Mouse (Mus musculus): ENCODE results near the gene Adra1b. TPM values are rescaled to one million over a fixed set of nuclear protein-coding genes. Genes with fewer than 3 reads are reported as not detected.

Gene Adra1b
- total RNA-seq, 1 experiment from 2014 or later, result not detected

DNA sequence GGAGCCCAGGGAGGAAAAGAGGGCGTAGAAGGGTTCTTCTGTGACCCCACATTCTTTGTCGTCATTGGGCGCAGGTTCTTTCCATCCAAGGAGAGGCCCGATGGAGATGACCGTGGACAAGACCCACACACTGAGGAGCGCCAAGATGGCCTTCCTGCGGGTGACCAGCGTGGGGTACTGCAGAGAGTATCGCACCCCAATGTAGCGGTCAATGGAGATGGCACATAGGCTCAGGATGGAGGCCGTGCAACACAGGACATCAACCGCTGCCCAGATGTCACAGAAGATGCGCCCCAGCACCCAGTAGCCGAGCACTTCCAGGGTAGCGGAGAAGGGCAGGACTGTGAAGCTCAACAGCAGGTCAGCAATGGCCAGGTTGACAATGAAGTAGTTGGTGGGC lies 65.6 kb downstream of the Adra1b start:
- ATAC-seq (replicated peaks; ENCODE audit: insufficient number of reproducible peaks, low FRiP score, low TSS enrichment, poor library complexity, severe bottlenecking), result no peak

DNA sequence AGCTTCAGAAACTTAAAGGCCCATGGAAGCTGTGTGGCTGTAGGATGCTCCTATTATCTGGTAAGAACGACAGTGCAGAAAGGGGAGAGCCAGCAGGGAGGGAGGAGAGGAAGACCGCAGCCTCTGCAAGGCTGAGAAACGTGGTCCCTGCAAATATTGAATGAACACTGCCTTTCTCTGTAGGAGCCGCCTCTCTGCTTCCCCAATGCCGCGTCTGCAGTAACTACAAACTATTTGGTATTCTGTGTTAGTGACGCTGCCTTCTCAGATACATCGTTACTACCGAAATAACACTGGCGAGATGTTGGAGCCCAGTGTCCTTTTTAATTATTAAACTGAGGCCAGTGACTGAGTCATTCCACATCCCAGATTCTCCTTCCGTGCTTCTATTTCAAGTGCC lies 66.5 kb downstream of the Adra1b start:
- ATAC-seq (replicated peaks; ENCODE audit: insufficient number of reproducible peaks, low FRiP score, low TSS enrichment, poor library complexity, severe bottlenecking), result no peak

DNA sequence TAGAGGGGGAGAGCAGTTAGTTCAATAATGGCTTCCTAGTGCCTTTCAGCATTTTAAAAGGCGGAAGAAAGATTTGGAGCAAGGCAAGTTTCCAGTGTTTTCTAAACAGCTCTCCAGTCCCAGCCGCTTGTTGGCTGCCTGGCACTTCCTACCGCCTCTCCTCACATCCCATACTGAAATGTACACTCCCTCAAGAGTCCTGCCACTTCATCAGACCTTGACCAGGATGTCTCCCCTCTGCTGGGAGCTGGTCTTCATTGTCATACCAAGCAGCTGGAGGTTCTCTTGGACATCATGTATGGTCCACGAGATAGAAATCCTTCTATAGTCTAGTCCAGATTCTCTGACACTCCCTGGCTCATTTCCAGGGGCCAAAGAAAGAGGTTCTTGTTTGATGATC lies 69.5 kb downstream of the Adra1b start:
- ATAC-seq (replicated peaks; ENCODE audit: insufficient number of reproducible peaks, low FRiP score, low TSS enrichment, poor library complexity, severe bottlenecking), result no peak

DNA sequence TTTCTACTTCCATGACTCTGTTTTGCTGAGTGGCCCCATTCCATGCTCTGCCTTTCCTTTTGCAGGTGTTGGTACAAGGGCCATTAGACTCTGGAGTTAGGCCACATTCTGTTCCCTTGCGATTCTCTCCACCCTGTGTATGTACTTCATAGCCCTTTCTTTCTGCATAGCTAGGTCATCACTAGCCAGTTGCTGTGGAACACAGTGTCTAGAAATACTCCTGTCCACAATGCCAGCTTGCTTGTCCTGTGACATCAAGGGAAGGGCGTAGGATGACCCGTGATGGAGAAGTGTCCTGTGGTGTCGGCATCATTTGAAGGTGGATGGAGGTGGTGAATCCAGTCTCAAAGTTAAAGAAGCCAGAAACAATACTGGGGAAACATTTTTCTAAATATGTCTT lies 74.2 kb downstream of the Adra1b start:
- no peak for ATAC-seq (replicated peaks; ENCODE audit: insufficient number of reproducible peaks, low FRiP score, low TSS enrichment, poor library complexity, severe bottlenecking)

DNA sequence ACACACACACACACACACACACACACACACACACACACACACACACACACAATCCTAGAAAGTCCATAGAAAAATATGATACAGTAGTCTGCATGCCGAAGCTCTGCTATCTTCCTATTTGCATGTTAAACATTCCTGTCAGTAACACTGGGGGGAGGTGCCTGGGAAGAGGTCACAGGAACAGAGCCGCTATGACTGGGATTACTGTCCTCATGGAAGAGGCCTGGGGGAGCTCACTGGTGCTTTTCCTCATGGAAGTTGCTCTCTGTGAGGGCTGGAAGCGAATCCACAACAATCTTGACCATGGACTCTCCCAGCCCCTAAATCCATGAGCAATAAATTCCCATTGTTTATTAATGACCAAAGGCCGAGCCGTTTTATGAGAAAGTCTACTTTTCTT lies 77.7 kb downstream of the Adra1b start:
- no peak for ATAC-seq (replicated peaks; ENCODE audit: insufficient number of reproducible peaks, low FRiP score, low TSS enrichment, poor library complexity, severe bottlenecking)

DNA sequence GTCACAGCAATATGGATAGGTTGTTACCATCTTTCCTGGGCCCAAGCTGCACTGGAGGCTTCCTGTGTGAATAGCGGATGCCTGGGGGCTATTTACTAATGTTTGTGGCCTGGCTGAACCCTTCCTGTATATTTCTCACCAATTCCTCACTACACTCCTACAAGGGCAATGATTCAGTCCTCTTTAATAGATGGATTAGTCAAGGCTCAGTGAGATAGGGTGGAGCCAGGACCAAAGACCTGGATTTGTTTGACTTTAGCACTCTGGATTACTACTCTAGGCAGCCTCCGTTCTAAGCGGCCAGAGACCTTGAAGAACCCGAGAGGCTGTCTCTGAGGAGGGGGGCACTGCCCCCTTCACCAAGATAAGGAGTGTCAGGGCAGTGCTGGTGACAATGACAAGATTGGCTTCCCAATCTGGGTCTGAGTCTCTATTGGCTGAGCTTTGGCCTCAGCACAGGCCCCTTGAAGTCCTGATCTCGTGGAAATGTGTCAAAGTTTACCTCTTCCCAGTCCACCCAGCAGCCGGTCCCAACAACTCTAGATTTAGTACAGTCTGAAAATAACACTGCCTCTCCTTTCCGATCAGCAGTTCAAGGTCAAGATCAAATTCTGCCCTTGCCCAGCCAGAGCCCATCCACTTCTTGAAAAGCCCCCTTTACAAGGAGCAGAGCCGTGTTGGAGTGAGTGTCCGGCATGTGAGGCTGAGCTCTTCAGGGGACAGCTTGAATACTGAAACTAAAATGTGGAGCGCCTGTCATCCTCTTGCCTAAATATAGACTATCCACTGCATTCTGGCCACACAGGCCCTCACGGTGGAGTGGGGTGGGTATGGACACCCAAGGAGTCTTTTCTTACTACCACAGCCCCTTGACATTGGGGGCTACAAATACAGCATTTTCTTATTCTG lies 80.2 kb downstream of the Adra1b start:
- no peak for ATAC-seq (replicated peaks; ENCODE audit: insufficient number of reproducible peaks, low FRiP score, low TSS enrichment, poor library complexity, severe bottlenecking)

DNA sequence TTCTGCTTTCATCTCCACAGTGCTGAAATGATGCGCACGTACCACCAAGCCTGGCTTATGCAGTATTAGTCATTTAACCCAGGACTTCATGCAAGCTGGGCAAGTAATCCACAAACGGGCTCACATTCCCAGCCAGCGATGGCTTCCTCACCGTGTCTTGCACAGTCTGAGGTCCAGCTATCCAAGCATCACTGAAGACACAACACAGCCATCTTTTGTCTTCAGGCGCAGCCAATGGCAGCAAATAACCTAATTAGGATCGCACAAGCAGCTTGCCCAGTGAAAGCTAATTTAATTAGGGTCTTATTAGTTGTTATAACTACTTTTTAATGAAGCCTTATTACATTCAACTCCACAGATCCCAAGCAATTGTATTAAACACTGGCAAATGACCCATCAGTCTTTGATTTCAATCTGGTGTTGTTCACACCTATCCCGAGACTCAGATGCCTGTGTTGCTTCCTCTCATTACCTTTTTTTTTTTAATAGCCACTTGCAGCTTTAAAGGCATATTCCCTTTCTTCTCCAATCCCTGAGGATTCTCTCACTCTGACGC lies 83.6 kb downstream of the Adra1b start:
- no peak for ATAC-seq (replicated peaks; ENCODE audit: insufficient number of reproducible peaks, low FRiP score, low TSS enrichment, poor library complexity, severe bottlenecking)

DNA sequence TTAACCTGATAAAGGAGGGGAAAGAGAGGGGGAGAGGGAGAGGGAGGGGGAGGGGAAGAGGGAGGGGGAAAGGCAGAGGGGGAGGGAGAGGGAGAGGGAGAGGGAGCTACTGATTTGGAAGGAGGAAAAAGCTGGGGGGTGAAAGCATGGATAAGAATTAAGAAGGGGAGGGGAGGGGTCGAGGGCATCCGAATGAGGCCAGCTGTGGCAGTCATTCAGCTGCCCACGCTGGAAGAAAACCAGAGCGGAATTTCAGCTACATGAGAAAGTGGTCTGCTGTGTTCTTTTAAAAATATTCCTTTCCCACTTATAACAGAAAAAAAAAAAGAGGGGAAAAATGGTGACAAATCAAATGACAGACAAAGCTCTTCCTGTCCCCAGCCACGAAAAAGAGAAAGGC lies 88.5 kb downstream of the Adra1b start:
- no peak for ATAC-seq (replicated peaks; ENCODE audit: insufficient number of reproducible peaks, low FRiP score, low TSS enrichment, poor library complexity, severe bottlenecking)

DNA sequence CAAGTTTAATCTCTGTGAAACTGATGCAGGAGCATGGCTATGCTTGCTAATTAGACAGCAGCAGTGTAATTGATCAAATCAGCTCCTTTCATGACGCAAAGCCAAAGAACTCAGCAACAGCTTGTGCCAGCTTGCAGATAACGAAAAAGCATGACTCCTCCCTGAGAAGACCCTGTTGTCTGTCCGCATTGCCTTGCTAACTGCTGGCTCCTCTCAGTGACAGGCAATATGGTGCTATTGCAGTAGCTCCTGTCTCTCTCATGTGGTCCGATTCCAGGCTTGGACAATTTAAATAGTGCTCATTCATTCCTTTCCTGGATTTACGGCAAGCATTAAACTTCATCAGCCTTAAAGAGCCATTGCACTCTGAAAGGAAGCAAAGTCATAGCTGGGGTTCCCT lies 93.3 kb downstream of the Adra1b start:
- no peak for ATAC-seq (replicated peaks; ENCODE audit: insufficient number of reproducible peaks, low FRiP score, low TSS enrichment, poor library complexity, severe bottlenecking)

DNA sequence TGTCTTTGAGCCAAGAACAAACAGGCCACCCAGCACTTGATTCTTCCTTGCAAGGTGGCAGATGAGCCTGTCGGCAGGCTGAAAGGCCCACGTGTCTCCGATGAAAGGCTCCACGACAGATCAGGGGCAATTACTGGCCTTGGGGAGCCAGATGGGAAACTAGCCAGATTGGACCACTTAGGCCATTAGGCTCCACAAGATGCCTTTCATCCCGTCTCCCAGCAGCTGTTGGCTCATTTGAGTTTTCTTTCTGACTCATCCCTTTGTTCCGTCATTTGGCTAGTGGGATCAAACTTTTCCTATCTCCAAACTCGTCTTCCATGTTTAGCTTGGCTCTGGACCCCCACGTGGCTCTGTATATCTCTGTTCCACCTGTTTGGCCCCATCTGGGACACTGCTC lies 105.0 kb downstream of the Adra1b start:
- no peak for ATAC-seq (replicated peaks; ENCODE audit: insufficient number of reproducible peaks, low FRiP score, low TSS enrichment, poor library complexity, severe bottlenecking)

DNA sequence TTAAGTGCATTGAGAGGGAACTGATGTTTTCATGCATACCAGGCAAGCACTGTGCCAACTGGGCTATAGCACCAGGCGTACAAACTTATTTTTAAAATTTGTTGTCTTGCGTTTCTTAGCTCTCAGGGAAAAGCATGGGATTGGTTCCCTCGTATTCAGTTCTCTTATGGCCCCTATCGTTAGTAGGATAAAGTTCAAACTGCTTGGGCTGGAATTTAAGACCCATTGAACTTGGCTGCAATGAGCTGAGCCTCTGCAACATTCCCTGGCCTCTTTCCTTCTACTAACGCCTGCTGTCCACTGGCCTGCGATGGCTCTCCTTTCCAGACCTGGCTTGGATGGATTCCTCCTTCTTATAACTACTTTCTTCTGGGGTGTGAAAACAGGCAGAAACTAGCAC lies 110.6 kb downstream of the Adra1b start:
- ATAC-seq (replicated peaks; ENCODE audit: insufficient number of reproducible peaks, low FRiP score, low TSS enrichment, poor library complexity, severe bottlenecking), result no peak

DNA sequence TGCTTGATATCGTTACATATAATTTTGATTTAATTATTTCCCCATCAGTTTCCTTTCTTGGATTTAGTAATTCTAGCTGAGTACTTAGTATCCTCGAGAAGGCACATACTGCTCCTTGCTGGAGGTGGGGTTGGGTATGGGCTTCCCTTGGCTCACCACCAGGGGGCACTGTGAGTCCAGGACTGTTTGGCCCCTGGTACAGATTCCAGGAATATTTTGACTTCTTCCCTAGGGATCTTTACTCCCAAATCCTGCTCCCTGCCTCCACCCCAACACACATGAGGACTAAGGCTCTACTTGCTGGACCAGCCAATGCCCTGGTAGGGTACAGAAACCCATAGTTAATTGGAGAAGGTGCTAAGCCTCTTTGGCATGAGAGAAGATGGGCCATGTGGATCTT lies 117.2 kb downstream of the Adra1b start:
- no peak for ATAC-seq (replicated peaks; ENCODE audit: insufficient number of reproducible peaks, low FRiP score, low TSS enrichment, poor library complexity, severe bottlenecking)

DNA sequence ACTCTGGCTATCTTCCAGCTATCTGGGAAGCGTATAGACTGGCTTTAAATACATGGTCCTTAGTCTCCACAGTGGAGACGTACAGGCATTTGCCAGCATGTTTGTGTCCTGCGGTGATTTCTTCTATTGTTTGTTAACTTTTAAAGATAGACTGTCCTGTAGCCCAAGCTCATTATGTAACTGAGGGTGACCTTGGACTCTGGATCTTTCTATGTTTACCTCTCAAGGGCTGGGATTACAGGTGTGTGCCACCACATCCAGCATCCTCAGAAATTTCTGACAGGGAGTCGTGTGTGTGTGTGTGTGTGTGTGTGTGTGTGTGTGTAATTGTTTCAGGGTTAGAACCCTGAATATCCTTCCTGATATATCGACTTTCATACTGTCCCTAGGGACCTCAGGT lies 117.9 kb downstream of the Adra1b start:
- no peak for ATAC-seq (replicated peaks; ENCODE audit: insufficient number of reproducible peaks, low FRiP score, low TSS enrichment, poor library complexity, severe bottlenecking)

DNA sequence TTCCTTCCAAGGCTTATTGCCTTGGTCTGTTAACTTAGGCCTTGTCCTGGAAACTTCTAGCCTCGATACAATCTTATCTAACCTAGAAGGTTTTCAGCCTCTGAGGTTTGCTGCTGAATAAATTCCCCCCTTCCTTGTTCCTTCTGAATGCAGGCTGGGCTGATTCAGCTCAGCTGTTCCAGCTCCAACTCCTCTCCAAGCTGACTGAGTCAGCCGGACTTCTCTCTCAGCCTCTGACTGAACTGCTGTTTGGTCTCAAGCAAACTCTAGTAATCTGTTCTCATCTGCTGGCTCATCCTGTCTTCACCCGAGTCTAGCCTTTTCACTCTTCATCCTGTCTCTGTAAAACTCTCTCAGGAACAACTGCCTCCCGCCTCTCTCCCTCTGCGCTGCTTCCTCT lies 121.5 kb downstream of the Adra1b start:
- ATAC-seq (replicated peaks; ENCODE audit: insufficient number of reproducible peaks, low FRiP score, low TSS enrichment, poor library complexity, severe bottlenecking), result no peak

DNA sequence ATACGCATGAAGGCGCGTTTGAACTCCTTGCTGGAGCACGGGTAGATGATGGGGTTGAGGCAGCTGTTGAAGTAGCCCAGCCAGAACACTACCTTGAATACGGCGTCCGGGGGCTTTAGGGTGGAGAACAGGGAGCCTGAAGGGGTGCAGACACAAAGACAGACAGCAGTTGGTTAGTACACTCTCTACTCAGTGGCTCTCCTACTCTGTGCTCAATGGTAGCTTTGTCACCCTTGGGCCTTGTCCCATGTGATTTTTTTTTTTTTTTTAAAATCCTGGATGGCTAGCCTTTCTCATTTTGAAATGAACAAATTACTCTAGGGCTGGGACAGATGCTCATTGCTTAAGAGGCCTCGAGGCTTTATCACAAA lies 124.7 kb downstream of the Adra1b start:
- ATAC-seq (replicated peaks; ENCODE audit: insufficient number of reproducible peaks, low FRiP score, low TSS enrichment, poor library complexity, severe bottlenecking), result no peak

DNA sequence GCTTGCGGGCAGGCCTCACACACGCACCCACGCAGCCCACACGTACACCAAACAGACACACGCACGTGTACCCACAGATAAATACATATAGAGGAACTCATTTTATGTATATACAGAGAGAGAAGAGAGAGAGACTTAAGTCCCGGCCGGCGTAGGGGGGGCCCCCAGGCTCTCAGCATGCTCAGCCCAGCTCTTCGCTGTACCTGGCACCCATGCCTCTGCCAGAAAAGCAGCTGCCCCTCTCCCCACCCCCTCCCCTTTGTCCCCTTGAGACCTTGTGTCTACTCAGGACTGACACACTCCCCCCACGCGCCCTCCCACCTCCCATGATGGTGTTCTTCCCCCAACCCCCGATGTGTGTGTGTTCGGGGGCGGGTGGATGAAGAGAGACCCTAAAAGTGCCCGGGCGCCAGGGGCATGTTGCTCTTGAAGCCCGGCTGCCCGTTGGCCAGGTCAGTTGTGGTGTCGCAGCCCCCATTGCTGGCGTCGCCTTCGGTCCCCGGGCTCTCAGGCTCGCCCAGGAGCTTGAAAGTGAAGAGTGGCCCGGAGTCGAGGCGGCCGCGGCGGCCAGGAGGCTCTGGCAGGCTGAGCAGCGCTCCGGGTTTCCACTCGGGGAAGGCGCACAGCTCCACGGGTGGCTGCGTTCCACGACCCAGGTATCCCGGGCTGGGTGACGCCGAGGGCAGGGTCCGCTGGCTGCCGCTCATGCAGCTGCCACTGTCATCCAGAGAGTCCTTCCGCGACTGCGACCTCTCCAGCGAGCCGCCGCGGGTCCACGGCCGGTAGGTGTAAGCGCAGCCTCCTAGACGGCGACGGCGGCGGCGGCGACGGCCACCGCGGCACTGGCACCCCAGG lies 125.3 kb downstream of the Adra1b start:
- ATAC-seq (replicated peaks; ENCODE audit: insufficient number of reproducible peaks, low FRiP score, low TSS enrichment, poor library complexity, severe bottlenecking), result no peak

DNA sequence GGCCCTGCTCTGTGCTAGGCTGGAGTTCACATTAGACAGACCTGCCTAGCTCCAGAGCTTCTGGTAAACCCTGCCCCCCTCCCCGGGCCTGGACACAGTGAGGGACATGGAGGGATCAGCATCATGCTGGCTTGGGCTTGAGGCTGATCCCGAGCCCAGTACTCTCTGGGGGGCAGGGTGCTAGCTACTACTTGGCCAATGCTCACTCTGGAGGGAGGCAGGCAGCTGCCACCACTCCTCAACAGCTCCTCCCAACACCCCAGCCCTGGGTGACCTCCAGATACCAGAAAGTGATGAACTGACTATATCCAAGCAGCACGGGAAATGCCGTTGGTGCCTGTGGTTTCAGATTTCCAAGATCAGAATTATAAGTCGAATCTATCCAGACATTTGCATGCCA lies 127.3 kb downstream of the Adra1b start:
- ATAC-seq (replicated peaks; ENCODE audit: insufficient number of reproducible peaks, low FRiP score, low TSS enrichment, poor library complexity, severe bottlenecking), result no peak

DNA sequence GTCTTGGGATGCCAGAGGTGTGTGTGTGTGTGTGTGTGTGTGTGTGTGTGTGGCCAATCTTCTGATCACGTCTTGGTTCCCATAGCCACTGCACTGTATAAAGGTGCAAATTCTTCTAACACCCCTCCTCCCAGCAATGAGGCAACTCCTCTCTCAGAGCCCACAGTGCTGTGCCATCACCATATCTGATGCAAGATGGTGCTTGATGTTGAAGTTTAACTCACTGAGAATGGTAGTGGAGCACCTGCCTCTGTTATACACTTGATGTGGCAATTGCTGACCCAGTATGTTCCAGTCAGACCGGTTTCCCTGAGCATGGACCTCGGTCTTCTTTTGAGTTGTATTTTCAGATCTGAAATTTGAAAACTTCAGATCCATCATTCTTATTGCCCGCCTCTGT lies 130.9 kb downstream of the Adra1b start:
- ATAC-seq (replicated peaks; ENCODE audit: insufficient number of reproducible peaks, low FRiP score, low TSS enrichment, poor library complexity, severe bottlenecking), result no peak

DNA sequence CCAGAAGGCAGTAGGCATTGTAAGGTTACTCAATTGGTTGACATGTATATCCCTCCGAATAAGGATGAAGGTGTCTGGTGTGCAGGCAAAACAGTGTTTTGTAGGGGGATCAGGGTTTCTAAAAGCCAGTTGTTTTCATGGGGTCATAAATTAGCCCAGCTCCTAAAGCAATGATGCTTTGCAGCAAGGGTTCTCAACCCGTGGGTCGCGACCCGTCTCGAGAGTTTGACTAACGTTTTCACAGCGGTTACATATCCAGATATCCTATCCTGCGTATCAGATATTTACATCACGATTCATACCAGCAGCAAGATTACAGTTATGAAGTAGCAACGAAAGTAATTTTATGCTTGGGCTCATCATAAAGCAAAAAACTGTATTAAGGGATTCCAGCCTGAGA lies 133.3 kb downstream of the Adra1b start:
- ATAC-seq (replicated peaks; ENCODE audit: insufficient number of reproducible peaks, low FRiP score, low TSS enrichment, poor library complexity, severe bottlenecking), result no peak

All from monocyte, adult 5-6 weeks (primary cell).